Mouse (Mus musculus): ENCODE results near the gene Sod1. TPM values are rescaled to one million over a fixed set of nuclear protein-coding genes. Genes with fewer than 3 reads are reported as not detected.
"Not testable (repeated sequence)": the region's sequence is repeated elsewhere in the genome, so short reads cannot be mapped to it uniquely, and the experiment has no call there.

The Sod1 gene
- polyA plus RNA-seq, 1 experiment from 2014 or later, result 1,253 TPM

DNA sequence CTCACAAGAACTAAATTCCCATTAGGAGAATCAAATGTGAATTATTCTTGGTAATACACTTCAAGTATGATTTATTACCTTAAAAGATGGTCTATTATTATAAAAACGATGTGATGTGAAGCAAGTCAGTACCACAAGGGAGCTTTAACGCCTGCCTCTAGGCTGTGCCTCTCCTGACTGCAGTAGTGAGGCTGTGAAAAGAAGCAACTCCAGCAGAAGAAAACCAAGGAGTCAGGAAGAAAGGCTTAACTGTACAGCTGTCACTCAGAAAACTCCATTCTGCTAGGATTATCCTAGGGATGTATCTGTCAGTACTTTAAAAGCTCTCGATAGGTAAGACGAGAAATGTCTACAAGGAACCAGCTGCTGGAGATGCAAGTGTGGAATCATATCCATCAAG is 21.3 kb downstream of the Sod1 start:
- peaks cover 5% of the 10 kb centered on the region; the same call in 1 of the 2 replicates for H3K4me1 ChIP-seq
- WGBS, result 90% methylated on average over 4 of the region's 4 CpGs
- H3K4me3 ChIP-seq, result no peak overlapping the region
- H3K36me3 ChIP-seq (replicated peaks), result peaks cover 96% of the 10 kb centered on the region
- DNase-seq (ENCODE audit: extremely low spot score, low spot score), result no peak
- H3K27ac ChIP-seq, result no peak overlapping the region
- no peaks in the 10 kb centered on the region for H3K27me3 ChIP-seq (ENCODE audit: poor library complexity, severe bottlenecking)
- H3K9me3 ChIP-seq, result no peaks in the 10 kb centered on the region

DNA sequence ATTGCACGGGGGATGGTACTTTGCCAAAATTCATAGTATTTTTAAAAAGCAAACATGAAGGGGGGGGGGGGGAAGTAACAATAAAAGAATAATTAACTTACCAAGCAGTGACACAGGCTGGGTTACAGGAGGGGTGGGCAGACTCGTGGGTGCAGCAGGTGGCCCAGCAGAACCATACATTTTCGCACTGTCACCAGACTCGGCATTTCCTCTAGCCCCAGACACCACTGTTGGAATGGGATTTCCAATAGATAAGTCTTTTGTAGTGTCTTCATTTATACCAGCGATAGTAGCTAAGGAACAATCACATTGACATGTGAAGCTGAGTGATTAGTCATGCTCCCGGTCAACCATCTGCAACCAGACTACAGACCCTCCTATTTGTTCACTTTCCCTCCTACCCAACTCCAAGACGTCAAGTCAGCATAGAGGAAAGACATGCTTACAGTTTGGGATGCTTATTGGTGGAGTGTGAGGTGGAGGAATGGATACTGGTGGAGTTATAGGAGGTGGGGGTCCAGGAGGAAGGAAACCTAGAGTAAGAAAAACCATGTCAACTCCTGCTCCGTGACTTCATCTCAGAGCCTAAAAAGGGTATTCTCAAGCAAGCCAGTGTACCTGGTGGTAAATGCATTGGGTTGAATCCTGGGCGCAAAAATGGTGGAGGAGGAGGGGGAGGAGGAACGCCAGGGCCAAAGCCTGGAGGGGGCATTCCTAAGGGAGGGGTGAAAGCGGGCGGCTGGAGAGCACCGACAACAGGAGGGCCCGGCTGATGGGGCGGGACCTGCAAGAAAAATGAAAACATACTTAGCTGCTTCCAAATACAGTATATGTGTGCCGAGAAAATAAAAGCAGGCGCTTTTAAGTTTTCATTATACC is 22.1 kb downstream of the Sod1 start:
- Histone ChIP-seq H3K36me3 (replicated peaks) (peaks cover 97% of the 10 kb centered on the region), H3K4me3 (no peak overlapping the region), H3K9me3 (no peaks in the 10 kb centered on the region), H3K27me3 (ENCODE audit: poor library complexity, severe bottlenecking) (no peaks in the 10 kb centered on the region), H3K4me1 (peaks cover 5% of the 10 kb centered on the region; the same call in 1 of the 2 replicates), H3K27ac (no peak overlapping the region)
- WGBS, result 86% methylated on average over 17 of the region's 17 CpGs
- no peak for DNase-seq (ENCODE audit: extremely low spot score, low spot score)

- 96% methylated on average over 7 of the region's 7 CpGs for WGBS
- H3K36me3 ChIP-seq (replicated peaks), result peaks cover 99% of the 10 kb centered on the region
- no peak overlapping the region for H3K27ac ChIP-seq
- no peak overlapping the region for H3K4me3 ChIP-seq
- no peaks in the 10 kb centered on the region for H3K4me1 ChIP-seq
- H3K27me3 ChIP-seq (ENCODE audit: poor library complexity, severe bottlenecking), result no peaks in the 10 kb centered on the region
- DNase-seq (ENCODE audit: extremely low spot score, low spot score), result no peak
- no peaks in the 10 kb centered on the region for H3K9me3 ChIP-seq
Observed at GRCm38 (mm10) chr16:90250099-90250498, 29.5 kb downstream of the Sod1 start.

DNA sequence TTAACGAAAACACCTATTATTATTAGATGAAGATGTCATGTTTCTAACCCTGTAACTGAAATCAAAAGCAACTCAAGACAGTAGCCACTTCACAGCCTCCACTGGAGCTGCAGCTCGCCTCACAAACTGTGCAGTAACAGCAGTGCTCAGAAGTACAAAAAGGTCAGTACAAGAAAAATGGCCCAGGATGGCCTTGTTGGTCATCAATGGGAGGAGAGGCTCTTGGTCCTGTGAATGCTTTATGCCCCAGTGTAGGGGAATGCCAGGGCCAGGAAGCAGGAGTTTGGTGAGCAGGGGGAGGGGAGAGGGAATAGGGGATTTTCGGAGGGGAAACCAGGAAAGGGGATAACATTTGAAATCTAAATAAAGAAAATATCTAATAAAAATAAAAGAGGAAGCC is 30.7 kb downstream of the Sod1 start:
- peaks cover 97% of the 10 kb centered on the region for H3K36me3 ChIP-seq (replicated peaks)

GRCm38 (mm10) chr16:90252521-90252920 is 32.0 kb downstream of the Sod1 start:
- Histone ChIP-seq H3K9me3 (no peaks in the 10 kb centered on the region), H3K4me1 (no peaks in the 10 kb centered on the region), H3K36me3 (replicated peaks) (peaks cover 97% of the 10 kb centered on the region), H3K27ac (no peak overlapping the region), H3K4me3 (no peak overlapping the region), H3K27me3 (ENCODE audit: poor library complexity, severe bottlenecking) (no peaks in the 10 kb centered on the region)
- no peak for DNase-seq (ENCODE audit: extremely low spot score, low spot score)
- 95% methylated on average over 2 of the region's 2 CpGs for WGBS

More for the DNA sequence above, 30.7 kb downstream of the Sod1 start:
- H3K27ac ChIP-seq; H3K9me3 ChIP-seq; DNase-seq (ENCODE audit: extremely low spot score, low spot score); H3K27me3 ChIP-seq (ENCODE audit: poor library complexity, severe bottlenecking); H3K4me1 ChIP-seq; H3K4me3 ChIP-seq: not testable (repeated sequence)
- WGBS, result 92% methylated on average over 3 of the region's 3 CpGs

- Histone ChIP-seq H3K4me3 (no peak overlapping the region), H3K27me3 (ENCODE audit: poor library complexity, severe bottlenecking) (no peaks in the 10 kb centered on the region), H3K36me3 (replicated peaks) (peaks cover 92% of the 10 kb centered on the region), H3K9me3 (no peaks in the 10 kb centered on the region), H3K27ac (no peak overlapping the region), H3K4me1 (no peaks in the 10 kb centered on the region)
- 96% methylated on average over 7 of the region's 7 CpGs for WGBS
- no peak for DNase-seq (ENCODE audit: extremely low spot score, low spot score)
Observed at GRCm38 (mm10) chr16:90258950-90259349, 38.4 kb downstream of the Sod1 start.

GRCm38 (mm10) chr16:90259623-90260022 is 39.1 kb downstream of the Sod1 start:
- Histone ChIP-seq H3K36me3 (replicated peaks) (peaks cover 85% of the 10 kb centered on the region), H3K27ac (no peak overlapping the region), H3K9me3 (no peaks in the 10 kb centered on the region), H3K27me3 (ENCODE audit: poor library complexity, severe bottlenecking) (no peaks in the 10 kb centered on the region), H3K4me3 (no peak overlapping the region), H3K4me1 (no peaks in the 10 kb centered on the region)
- no peak for DNase-seq (ENCODE audit: extremely low spot score, low spot score)
- 93% methylated on average over 5 of the region's 5 CpGs for WGBS

GRCm38 (mm10) chr16:90260097-90260496 is 39.5 kb downstream of the Sod1 start:
- no peak overlapping the region for H3K4me3 ChIP-seq
- H3K9me3 ChIP-seq, result no peaks in the 10 kb centered on the region
- peaks cover 81% of the 10 kb centered on the region for H3K36me3 ChIP-seq (replicated peaks)
- 93% methylated on average over 4 of the region's 4 CpGs for WGBS
- no peak for DNase-seq (ENCODE audit: extremely low spot score, low spot score)
- no peak overlapping the region for H3K27ac ChIP-seq
- no peaks in the 10 kb centered on the region for H3K4me1 ChIP-seq
- H3K27me3 ChIP-seq (ENCODE audit: poor library complexity, severe bottlenecking), result no peaks in the 10 kb centered on the region

DNA sequence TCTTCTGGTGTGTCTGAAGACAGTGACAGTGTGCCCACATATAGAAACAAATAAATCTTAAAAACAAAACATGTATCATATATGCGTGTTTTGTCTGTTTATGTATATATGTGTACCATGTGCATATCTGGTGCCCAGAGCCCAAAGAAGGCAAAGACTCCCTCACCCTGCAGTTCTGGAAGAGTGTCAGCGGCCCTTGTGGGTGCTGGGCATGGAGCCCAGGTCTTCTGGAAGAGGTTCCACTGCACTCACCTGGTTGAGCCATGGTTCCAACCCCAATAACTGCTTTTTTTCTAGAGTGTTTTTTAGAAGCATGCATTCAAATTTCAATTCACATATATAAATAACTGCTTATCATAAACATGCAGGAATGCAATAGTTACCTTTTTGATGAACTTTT is 41.2 kb downstream of the Sod1 start:
- H3K4me3 ChIP-seq, result no peak overlapping the region
- DNase-seq (ENCODE audit: extremely low spot score, low spot score), result no peak
- peaks cover 5% of the 10 kb centered on the region; the same call in 1 of the 2 replicates for H3K4me1 ChIP-seq
- H3K9me3 ChIP-seq, result no peaks in the 10 kb centered on the region
- WGBS, result 99% methylated on average over 2 of the region's 2 CpGs
- H3K27me3 ChIP-seq (ENCODE audit: poor library complexity, severe bottlenecking), result no peaks in the 10 kb centered on the region
- H3K36me3 ChIP-seq (replicated peaks), result peaks cover 65% of the 10 kb centered on the region
- no peak overlapping the region for H3K27ac ChIP-seq

DNA sequence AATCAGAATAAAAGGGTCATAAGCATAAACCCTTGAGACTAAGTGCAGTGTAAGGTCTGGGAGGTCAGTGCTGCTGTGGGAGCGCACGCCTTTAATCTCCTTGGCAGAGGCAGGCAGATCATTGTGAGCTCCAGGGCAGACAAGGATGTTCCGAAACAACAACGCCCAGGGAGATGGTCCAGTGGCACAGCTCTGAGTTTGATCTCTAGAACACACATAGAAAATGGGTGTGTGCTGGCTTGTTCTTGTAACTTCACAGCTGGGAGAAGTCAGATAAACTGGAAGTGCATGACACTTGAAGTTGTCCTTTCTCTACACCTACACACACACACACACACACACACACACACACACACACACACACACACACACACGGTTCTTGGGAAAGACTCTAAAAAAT is 43.5 kb downstream of the Sod1 start:
- no peak for DNase-seq (ENCODE audit: extremely low spot score, low spot score)
- no peak overlapping the region for H3K4me3 ChIP-seq
- peaks cover 42% of the 10 kb centered on the region for H3K36me3 ChIP-seq (replicated peaks)
- WGBS, result 86% methylated on average over 5 of the region's 5 CpGs
- no peaks in the 10 kb centered on the region for H3K9me3 ChIP-seq
- peaks cover 7% of the 10 kb centered on the region; the same call in 1 of the 2 replicates for H3K4me1 ChIP-seq
- H3K27me3 ChIP-seq (ENCODE audit: poor library complexity, severe bottlenecking), result no peaks in the 10 kb centered on the region
- no peak overlapping the region for H3K27ac ChIP-seq

DNA sequence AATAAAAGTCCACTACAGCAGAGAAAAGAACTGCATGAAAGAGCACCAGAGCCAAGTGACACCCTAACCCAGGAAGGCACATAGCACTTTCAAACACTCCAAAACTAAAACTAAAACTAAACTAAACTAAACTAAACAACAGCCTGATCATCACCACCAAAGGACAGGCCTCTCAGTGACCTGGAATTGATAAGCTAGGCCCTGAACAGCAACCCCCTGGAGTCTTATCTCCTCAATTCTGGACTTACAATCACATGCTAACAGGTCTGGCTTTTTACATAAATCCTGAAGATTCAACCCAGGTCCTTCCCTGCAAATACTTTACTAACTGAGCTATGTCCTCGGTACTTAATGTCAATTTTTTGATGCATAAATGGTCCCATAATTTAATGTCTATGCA is 44.6 kb downstream of the Sod1 start:
- H3K36me3 ChIP-seq (replicated peaks), result peaks cover 32% of the 10 kb centered on the region
- DNase-seq (ENCODE audit: extremely low spot score, low spot score), result no peak
- no peaks in the 10 kb centered on the region for H3K9me3 ChIP-seq
- no peak overlapping the region for H3K27ac ChIP-seq
- peaks cover 7% of the 10 kb centered on the region; the same call in 1 of the 2 replicates for H3K4me1 ChIP-seq
- whole genome bisulfite sequencing, result 83% methylated on average over 1 of the region's 1 CpGs
- no peak overlapping the region for H3K4me3 ChIP-seq
- H3K27me3 ChIP-seq (ENCODE audit: poor library complexity, severe bottlenecking), result no peaks in the 10 kb centered on the region

DNA sequence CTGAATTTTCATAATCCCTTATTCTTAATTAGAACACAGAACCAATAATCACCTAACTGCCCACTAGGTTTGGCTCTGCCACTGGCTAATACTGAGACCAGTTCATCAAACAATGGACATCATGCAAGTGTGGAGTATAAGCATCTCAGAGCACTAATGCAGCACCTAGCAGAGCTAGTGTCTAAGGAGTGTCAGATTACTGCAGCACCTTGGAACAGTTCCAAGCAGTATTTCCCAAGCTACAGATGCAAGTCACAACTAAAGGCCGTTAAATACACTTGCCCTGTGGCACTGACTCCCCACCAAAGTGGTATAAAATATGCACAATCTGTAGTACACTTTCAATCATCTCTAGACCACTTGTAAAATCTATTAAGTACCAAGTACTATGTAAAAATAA is 46.0 kb downstream of the Sod1 start:
- Histone ChIP-seq H3K9me3 (no peaks in the 10 kb centered on the region), H3K36me3 (replicated peaks) (peaks cover 20% of the 10 kb centered on the region), H3K27ac (no peak overlapping the region), H3K27me3 (ENCODE audit: poor library complexity, severe bottlenecking) (no peaks in the 10 kb centered on the region), H3K4me3 (no peak overlapping the region), H3K4me1 (peaks cover 7% of the 10 kb centered on the region; the same call in 1 of the 2 replicates)
- 87% methylated on average over 1 of the region's 1 CpGs for WGBS
- DNase-seq (ENCODE audit: extremely low spot score, low spot score), result no peak

DNA sequence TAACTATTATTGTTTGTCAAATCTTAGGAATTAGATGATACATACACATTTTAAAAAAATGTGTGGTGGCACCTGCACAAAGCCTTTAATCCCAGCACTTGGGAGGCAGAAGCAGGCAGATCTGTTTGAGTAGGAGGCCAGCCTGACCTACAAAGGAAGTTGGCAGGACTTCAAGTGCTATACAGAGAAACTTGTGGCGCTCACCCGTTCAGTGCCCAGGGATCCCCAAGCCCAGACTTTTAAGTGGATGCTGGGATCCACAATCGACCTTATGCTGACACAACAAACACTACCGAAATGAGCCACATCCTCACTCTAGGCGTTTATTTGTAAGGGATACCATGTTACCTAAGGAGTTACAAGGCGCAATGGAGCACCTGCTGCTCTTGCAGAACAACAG is 55.0 kb downstream of the Sod1 start:
- H3K27ac ChIP-seq, result no peak overlapping the region
- H3K27me3 ChIP-seq (ENCODE audit: poor library complexity, severe bottlenecking), result no peaks in the 10 kb centered on the region
- H3K4me1 ChIP-seq, result peaks cover 10% of the 10 kb centered on the region
- no peak overlapping the region for H3K4me3 ChIP-seq
- H3K9me3 ChIP-seq, result no peaks in the 10 kb centered on the region
- peaks cover 25% of the 10 kb centered on the region for H3K36me3 ChIP-seq (replicated peaks)
- DNase-seq (ENCODE audit: extremely low spot score, low spot score), result no peak
- WGBS, result 93% methylated on average over 6 of the region's 6 CpGs
